Mouse (Mus musculus): ENCODE results near the gene Sarm1.

- TF ChIP-seq EP300 (IDR thresholded peaks at IDR 0.05; ENCODE audit: low read depth) (no peak), CTCF (IDR thresholded peaks at IDR 0.05; ENCODE audit: low read depth) (no peak)
These were observed 39.1 kb upstream of the Sarm1 start for GRCm38 (mm10) chr11:78536690-78537084.

All from liver, postnatal 0 days (tissue).